10 mouse cellular contexts compared by ENCODE assay signal in the genomic region with DNA sequence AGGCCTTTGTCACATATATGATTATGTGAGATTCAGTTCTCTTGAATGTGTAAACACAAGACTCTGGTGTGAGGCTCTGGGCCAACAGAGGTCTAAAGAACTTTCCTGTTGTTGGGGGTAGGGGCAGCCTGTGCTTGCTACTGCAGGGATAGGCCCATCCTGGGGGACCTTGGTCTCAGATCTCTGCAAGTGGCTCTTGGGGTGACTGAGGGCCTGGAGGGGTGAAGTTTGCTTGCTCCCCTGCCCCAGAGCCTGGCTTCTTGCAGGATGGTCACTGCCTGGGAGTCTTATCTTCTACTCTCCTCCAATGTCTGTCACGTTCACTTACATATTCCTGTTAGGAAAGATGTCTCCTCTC.
DNase-seq lines count a peak whose midpoint lies in the region; ATAC-seq and TF ChIP-seq lines count a peak whose summit lies in the region.
"Had no signal": no experiment of that assay in that cellular context is flagged by ENCODE, and none has a peak within 500 bp of the region (broad histone marks: within the 10 kb centered on the region; RNA-seq: fewer than 3 reads in every experiment).

No protein-coding gene starts in this region.

- no peak overlapping the region for H3K4me2 ChIP-seq in liver, embryonic 11.5 days
- no peak overlapping the region for H3K4me2 ChIP-seq in liver, embryonic 12.5 days
- H3K4me2 ChIP-seq in hindbrain, embryonic 16.5 days (ENCODE audit: low read length) = no peak overlapping the region
- peak overlapping the region; percentile 16; the same call in 1 of the 2 replicates for H3K4me2 ChIP-seq in stomach, embryonic 14.5 days (replicated peaks; ENCODE audit: low read depth, low read length)

- TF ChIP-seq POLR2A in embryonic fibroblast, embryonic 13.5 days (IDR thresholded peaks at IDR 0.05; ENCODE audit: low read depth, low read length) = no peak

- 48% methylated on average over 1 of the region's 1 CpGs for WGBS in liver, embryonic 11.5 days
- WGBS in liver, embryonic 12.5 days (ENCODE audit: insufficient replicate concordance) = 33% methylated on average over 1 of the region's 1 CpGs
- WGBS in hindbrain, embryonic 16.5 days = 71% methylated on average over 1 of the region's 1 CpGs
- WGBS in stomach, embryonic 14.5 days = 53% methylated on average over 1 of the region's 1 CpGs

- H3K27me3 ChIP-seq in liver, embryonic 11.5 days (replicated peaks; ENCODE audit: control insufficient read depth, insufficient read depth, low read length) = no peaks in the 10 kb centered on the region
- no peaks in the 10 kb centered on the region for H3K27me3 ChIP-seq in liver, embryonic 12.5 days (replicated peaks)
- H3K27me3 ChIP-seq in hindbrain, embryonic 16.5 days (replicated peaks; ENCODE audit: control insufficient read depth, insufficient read depth, low read length) = no peaks in the 10 kb centered on the region
- H3K27me3 ChIP-seq in stomach, embryonic 14.5 days (ENCODE audit: control insufficient read depth, insufficient read depth, low read length) = 0 out of 2 replicates have a peak, but pooled peaks cover 2% of the 10 kb centered on the region

- DNase-seq in liver, embryonic 11.5 days (ENCODE audit: low spot score) = peak; percentile 46
- DNase-seq in spleen, postnatal 4 days (ENCODE audit: low spot score in 2 of 2) = no peak
- DNase-seq in ovary, adult 18-20 months (ENCODE audit: low spot score) = no peak
- DNase-seq: cerebellum, adult 11 months; right cerebral cortex, adult 18-20 months had no signal

- peaks cover 5% of the 10 kb centered on the region; the same call in 1 of the 2 replicates for H3K4me1 ChIP-seq in liver, embryonic 11.5 days (replicated peaks; ENCODE audit: control insufficient read depth, insufficient read depth, low read length)
- H3K4me1 ChIP-seq in liver, embryonic 12.5 days = peaks cover 11% of the 10 kb centered on the region
- H3K4me1 ChIP-seq in embryonic fibroblast, embryonic 13.5 days (ENCODE audit: control insufficient read depth, insufficient read depth, low read length) = peaks cover 19% of the 10 kb centered on the region
- H3K4me1 ChIP-seq in hindbrain, embryonic 16.5 days (ENCODE audit: control insufficient read depth, insufficient read depth, low read depth, low read length) = peaks cover 18% of the 10 kb centered on the region
- peaks cover 20% of the 10 kb centered on the region for H3K4me1 ChIP-seq in stomach, embryonic 14.5 days (ENCODE audit: control insufficient read depth, insufficient read depth, low read length)

- no peaks in the 10 kb centered on the region for H3K9me3 ChIP-seq in liver, embryonic 11.5 days (ENCODE audit: control insufficient read depth, low read length)
- no peaks in the 10 kb centered on the region for H3K9me3 ChIP-seq in liver, embryonic 12.5 days (replicated peaks)
- H3K9me3 ChIP-seq in hindbrain, embryonic 16.5 days (ENCODE audit: control insufficient read depth, low read length) = no peaks in the 10 kb centered on the region
- no peaks in the 10 kb centered on the region for H3K9me3 ChIP-seq in stomach, embryonic 14.5 days (ENCODE audit: control insufficient read depth, low read depth, low read length)

- H3K36me3 ChIP-seq in liver, embryonic 11.5 days (ENCODE audit: control insufficient read depth, insufficient read depth, low read length) = no peaks in the 10 kb centered on the region
- H3K36me3 ChIP-seq in liver, embryonic 12.5 days = no peaks in the 10 kb centered on the region
- no peaks in the 10 kb centered on the region for H3K36me3 ChIP-seq in hindbrain, embryonic 16.5 days (ENCODE audit: control insufficient read depth, insufficient read depth, low read length)
- no peaks in the 10 kb centered on the region for H3K36me3 ChIP-seq in stomach, embryonic 14.5 days (ENCODE audit: control insufficient read depth, insufficient read depth, low read length)

- no peak overlapping the region for H3K4me3 ChIP-seq in liver, embryonic 11.5 days (ENCODE audit: low read depth, low read length)
- no peak overlapping the region for H3K4me3 ChIP-seq in liver, embryonic 12.5 days
- no peak overlapping the region for H3K4me3 ChIP-seq in embryonic fibroblast, embryonic 13.5 days (ENCODE audit: insufficient read depth, low read length)
- H3K4me3 ChIP-seq in hindbrain, embryonic 16.5 days (ENCODE audit: low read length) = no peak overlapping the region
- H3K4me3 ChIP-seq in stomach, embryonic 14.5 days (ENCODE audit: low read depth, low read length) = no peak overlapping the region
- H3K4me3 ChIP-seq: layer of hippocampus, adult 2 months had no signal

- ATAC-seq in liver, embryonic 11.5 days (replicated peaks; ENCODE audit: low FRiP score) = peak; percentile 35
- no peak for ATAC-seq in liver, embryonic 12.5 days
- ATAC-seq in hindbrain, embryonic 16.5 days = peak; percentile 12; the same call in 1 of the 2 replicates
- ATAC-seq in stomach, embryonic 14.5 days (ENCODE audit: insufficient number of reproducible peaks, insufficient read depth, low FRiP score, low read depth) = no peak; the same call in 1 of the 2 replicates

- TF ChIP-seq CTCF in embryonic fibroblast, embryonic 13.5 days (IDR thresholded peaks at IDR 0.05; ENCODE audit: borderline replicate concordance, insufficient read depth, low read length) = no peak

- 0 out of 2 replicates have a peak overlapping the region, but pooled peaks have one; percentile 34 for H3K27ac ChIP-seq in liver, embryonic 11.5 days (ENCODE audit: low read depth, low read length)
- H3K27ac ChIP-seq in liver, embryonic 12.5 days = no peak overlapping the region
- peak overlapping the region; percentile 93 for H3K27ac ChIP-seq in embryonic fibroblast, embryonic 13.5 days (ENCODE audit: insufficient read depth, low read length)
- H3K27ac ChIP-seq in hindbrain, embryonic 16.5 days (ENCODE audit: low read depth, low read length) = 0 out of 2 replicates have a peak overlapping the region, but pooled peaks have one; percentile 27
- peak overlapping the region; percentile 66; the same call in 1 of the 2 replicates for H3K27ac ChIP-seq in stomach, embryonic 14.5 days (ENCODE audit: low read length)
- H3K27ac ChIP-seq: layer of hippocampus, adult 2 months had no signal

- no peak overlapping the region for H3K9ac ChIP-seq in liver, embryonic 11.5 days (ENCODE audit: low read depth, low read length)
- no peak overlapping the region for H3K9ac ChIP-seq in liver, embryonic 12.5 days
- peak overlapping the region; percentile 47; the same call in 1 of the 2 replicates for H3K9ac ChIP-seq in hindbrain, embryonic 16.5 days (ENCODE audit: low read depth, low read length)
- H3K9ac ChIP-seq in stomach, embryonic 14.5 days (replicated peaks; ENCODE audit: low read depth, low read length) = no peak overlapping the region

Comparison
In these comparisons a context has a peak if more than half of its experiments do, and no peak if none do; other contexts are left out.
1. ATAC-seq: peak in liver, embryonic 11.5 days (single experiment) and hindbrain, embryonic 16.5 days (single experiment); none in liver, embryonic 12.5 days (single experiment) and stomach, embryonic 14.5 days (single experiment).